Mouse (Mus musculus) stomach, embryonic 15.5 days (tissue): ENCODE measurements at regions not wholly inside any gene's neighbourhood (a gene's known extent, or its start where the extent isn't known, plus 50 kb on each side); places are given as distances from the start of the nearest gene placed in this dataset.

Source experiments
- ATAC-seq: fragments of 200-750 bp; cut with Nextera tagmentation; 2 replicates; pipeline ENCODE4 v1.8.0; 2017; ENCODE audit warnings: low read depth, moderate number of reproducible peaks, moderate TSS enrichment; ENCODE audit not compliant: insufficient read depth, low FRiP score
- H3K27ac ChIP-seq: fragments of 300-500 bp; sonication (generic); 2 replicates; pipeline ENCODE4 v1.5.1; 2015; ENCODE audit warnings: mild to moderate bottlenecking, inconsistent platforms
- H3K27me3 ChIP-seq: fragments of 300-500 bp; sonication (generic); replicated peaks from 2 replicates; pipeline ENCODE4 v1.6.1; 2015; ENCODE audit warnings: inconsistent platforms
- H3K36me3 ChIP-seq: fragments of 300-500 bp; sonication (generic); 2 replicates; pipeline ENCODE4 v1.6.1; 2015; ENCODE audit warnings: inconsistent platforms
- H3K4me1 ChIP-seq: fragments of 300-500 bp; sonication (generic); 2 replicates; pipeline ENCODE4 v1.6.1; 2015; ENCODE audit warnings: inconsistent platforms
- H3K4me2 ChIP-seq: fragments of 300-500 bp; sonication (generic); 2 replicates; pipeline ENCODE4 v1.6.1; 2015; ENCODE audit warnings: mild to moderate bottlenecking, inconsistent platforms
- H3K4me3 ChIP-seq: fragments of 300-500 bp; sonication (generic); replicated peaks from 2 replicates; pipeline ENCODE4 v1.5.1; 2015; ENCODE audit warnings: inconsistent platforms
- H3K9ac ChIP-seq: fragments of 300-500 bp; sonication (generic); 2 replicates; pipeline ENCODE4 v1.6.1; 2015; ENCODE audit warnings: inconsistent platforms
- H3K9me3 ChIP-seq: fragments of 300-500 bp; sonication (generic); 2 replicates; pipeline ENCODE4 v1.6.1; 2016; ENCODE audit warnings: inconsistent platforms
- WGBS: fragments of 180-500 bp; shearing (Covaris S2); methylation state at CpG from one replicate; pipeline ENCODE4 v1.1.7; 2015; 5-methylcytosine and 5-hydroxymethylcytosine counted together

- Histone ChIP-seq H3K27ac (no peak overlapping the region), H3K4me3 (no peak overlapping the region), H3K9ac (no peak overlapping the region), H3K36me3 (no peaks in the 10 kb centered on the region), H3K27me3 (no peaks in the 10 kb centered on the region), H3K9me3 (no peaks in the 10 kb centered on the region), H3K4me2 (no peak overlapping the region), H3K4me1 (no peaks in the 10 kb centered on the region)
- no peak for ATAC-seq
- 90% methylated on average over 1 of the region's 1 CpGs for whole genome bisulfite sequencing
Measured at GRCm38 (mm10) chr7:136285606-136286005, 569.4 kb upstream of the Mki67 start.

DNA sequence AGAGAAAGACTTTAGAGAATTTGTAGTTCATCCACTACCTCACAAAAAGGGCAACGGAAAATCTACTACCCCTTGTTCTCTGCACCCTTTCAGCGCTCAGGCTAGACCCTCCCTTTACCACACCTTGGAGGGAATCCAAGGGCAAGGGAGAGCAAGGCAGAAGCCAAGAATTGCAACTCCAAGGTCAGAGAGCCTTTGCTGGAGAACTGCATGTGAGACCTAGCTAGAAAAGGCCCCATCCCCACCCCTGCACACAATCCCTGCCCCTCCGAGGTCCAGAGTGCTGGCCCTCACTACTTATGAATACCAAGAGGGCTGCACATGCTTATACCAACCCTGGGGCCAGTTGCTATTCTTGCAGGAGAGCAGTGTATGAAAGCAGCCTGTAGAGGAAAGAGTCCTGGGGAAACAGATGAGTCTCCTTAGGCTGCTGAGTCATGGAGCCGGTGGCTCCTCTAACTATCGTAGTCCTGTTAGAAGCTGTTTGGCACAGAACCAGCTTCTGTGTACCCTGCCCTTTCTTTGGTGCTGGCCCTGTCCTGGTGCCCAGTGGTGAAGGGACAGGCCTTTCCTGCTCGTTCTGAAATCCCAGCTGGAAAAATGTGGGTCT, 577.5 kb upstream of the Mki67 start:
- no peaks in the 10 kb centered on the region for H3K27me3 ChIP-seq
- no peak overlapping the region for H3K4me2 ChIP-seq
- no peaks in the 10 kb centered on the region for H3K9me3 ChIP-seq
- no peak for ATAC-seq
- 67% methylated on average over 6 of the region's 6 CpGs for WGBS
- H3K9ac ChIP-seq = no peak overlapping the region
- no peak overlapping the region for H3K27ac ChIP-seq
- H3K36me3 ChIP-seq = no peaks in the 10 kb centered on the region
- no peak overlapping the region for H3K4me3 ChIP-seq
- H3K4me1 ChIP-seq = no peaks in the 10 kb centered on the region

GRCm38 (mm10) chr7:136294445-136294844, 578.3 kb upstream of the Mki67 start:
- ATAC-seq = no peak
- Histone ChIP-seq H3K36me3 (no peaks in the 10 kb centered on the region), H3K9ac (no peak overlapping the region), H3K27ac (no peak overlapping the region), H3K4me1 (no peaks in the 10 kb centered on the region), H3K9me3 (no peaks in the 10 kb centered on the region), H3K4me2 (no peak overlapping the region), H3K27me3 (no peaks in the 10 kb centered on the region), H3K4me3 (no peak overlapping the region)
- WGBS = 52% methylated on average over 4 of the region's 4 CpGs

DNA sequence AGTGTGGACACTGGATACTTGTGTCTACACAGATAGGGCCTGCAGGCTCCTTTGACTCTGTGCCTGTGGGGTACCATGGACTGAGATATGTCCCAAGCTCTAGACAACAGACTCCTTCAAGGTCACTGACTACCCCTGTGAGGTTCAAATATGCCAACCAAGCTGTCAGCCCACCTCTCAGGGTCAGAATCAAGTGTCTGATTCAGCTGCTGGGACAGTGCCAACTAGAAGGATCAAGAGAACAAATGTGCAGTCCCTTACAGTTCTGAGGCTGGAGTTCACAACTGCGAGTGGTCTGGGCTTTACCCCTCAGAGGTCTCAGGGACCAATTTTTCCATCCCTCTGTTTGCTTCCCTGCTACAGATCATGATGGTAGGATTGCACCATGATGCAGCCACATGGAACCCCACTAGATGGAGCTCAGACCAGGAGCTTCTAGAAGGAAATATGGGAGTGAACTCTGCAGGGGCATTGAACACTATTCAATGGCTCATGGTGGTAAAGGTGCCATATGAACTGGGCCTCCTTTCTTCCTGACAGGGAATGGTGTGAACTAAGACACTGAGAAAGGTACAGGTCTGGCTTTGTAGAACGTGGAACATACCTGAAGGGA, 581.8 kb upstream of the Mki67 start:
- H3K9ac ChIP-seq = no peak overlapping the region
- H3K4me2 ChIP-seq = no peak overlapping the region
- H3K36me3 ChIP-seq = no peaks in the 10 kb centered on the region
- 72% methylated on average over 2 of the region's 2 CpGs for WGBS
- no peaks in the 10 kb centered on the region for H3K27me3 ChIP-seq
- H3K27ac ChIP-seq = no peak overlapping the region
- H3K4me1 ChIP-seq = no peaks in the 10 kb centered on the region
- no peak overlapping the region for H3K4me3 ChIP-seq
- no peak for ATAC-seq
- no peaks in the 10 kb centered on the region for H3K9me3 ChIP-seq

GRCm38 (mm10) chr7:136306137-136306536, 588.3 kb upstream of the Mgmt start:
- no peaks in the 10 kb centered on the region for H3K4me1 ChIP-seq
- H3K4me2 ChIP-seq = no peak overlapping the region
- H3K9me3 ChIP-seq = no peaks in the 10 kb centered on the region
- no peak for ATAC-seq
- no peak overlapping the region for H3K4me3 ChIP-seq
- H3K27me3 ChIP-seq = no peaks in the 10 kb centered on the region
- H3K36me3 ChIP-seq = no peaks in the 10 kb centered on the region
- 66% methylated on average over 4 of the region's 4 CpGs for WGBS
- no peak overlapping the region for H3K27ac ChIP-seq
- no peak overlapping the region for H3K9ac ChIP-seq

GRCm38 (mm10) chr7:136308765-136309164, 585.6 kb upstream of the Mgmt start:
- Histone ChIP-seq H3K4me3 (no peak overlapping the region), H3K9me3 (no peaks in the 10 kb centered on the region), H3K9ac (no peak overlapping the region), H3K36me3 (no peaks in the 10 kb centered on the region), H3K4me1 (no peaks in the 10 kb centered on the region), H3K27me3 (no peaks in the 10 kb centered on the region), H3K4me2 (no peak overlapping the region), H3K27ac (no peak overlapping the region)
- ATAC-seq = no peak

DNA sequence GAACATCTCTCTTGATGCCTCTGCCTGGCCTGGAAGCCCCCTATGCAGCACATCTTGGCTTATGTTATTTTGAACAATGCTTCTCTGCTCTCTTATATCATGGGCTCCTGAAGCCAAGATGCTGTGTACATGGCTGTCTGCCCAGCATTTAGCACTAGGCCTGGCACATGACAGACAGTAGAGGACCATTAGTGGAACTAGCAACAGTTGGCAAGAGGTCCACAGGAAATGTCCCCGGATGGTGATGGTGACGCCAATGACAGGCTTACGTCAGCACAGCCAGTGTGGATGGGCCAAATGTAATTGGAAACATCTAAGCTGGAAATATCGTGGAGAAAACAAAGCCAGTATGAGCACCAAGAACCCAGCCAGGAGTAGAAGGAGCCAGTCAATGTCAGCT, 567.1 kb upstream of the Mgmt start:
- Histone ChIP-seq H3K4me2 (no peak overlapping the region), H3K4me1 (no peaks in the 10 kb centered on the region), H3K9me3 (no peaks in the 10 kb centered on the region), H3K9ac (no peak overlapping the region), H3K27me3 (no peaks in the 10 kb centered on the region), H3K4me3 (no peak overlapping the region), H3K36me3 (no peaks in the 10 kb centered on the region), H3K27ac (no peak overlapping the region)
- ATAC-seq = no peak
- WGBS = 85% methylated on average over 4 of the region's 4 CpGs

- Histone ChIP-seq H3K27ac (no peak overlapping the region), H3K9ac (no peak overlapping the region), H3K36me3 (no peaks in the 10 kb centered on the region), H3K4me3 (no peak overlapping the region), H3K9me3 (no peaks in the 10 kb centered on the region), H3K27me3 (no peaks in the 10 kb centered on the region), H3K4me2 (no peak overlapping the region), H3K4me1 (no peaks in the 10 kb centered on the region)
- WGBS = 66% methylated on average over 1 of the region's 1 CpGs
- ATAC-seq = no peak
Measured at GRCm38 (mm10) chr7:136330431-136330830, 564.0 kb upstream of the Mgmt start.

- no peak for ATAC-seq
Measured at GRCm38 (mm10) chr7:136332805-136333204, 561.6 kb upstream of the Mgmt start.

DNA sequence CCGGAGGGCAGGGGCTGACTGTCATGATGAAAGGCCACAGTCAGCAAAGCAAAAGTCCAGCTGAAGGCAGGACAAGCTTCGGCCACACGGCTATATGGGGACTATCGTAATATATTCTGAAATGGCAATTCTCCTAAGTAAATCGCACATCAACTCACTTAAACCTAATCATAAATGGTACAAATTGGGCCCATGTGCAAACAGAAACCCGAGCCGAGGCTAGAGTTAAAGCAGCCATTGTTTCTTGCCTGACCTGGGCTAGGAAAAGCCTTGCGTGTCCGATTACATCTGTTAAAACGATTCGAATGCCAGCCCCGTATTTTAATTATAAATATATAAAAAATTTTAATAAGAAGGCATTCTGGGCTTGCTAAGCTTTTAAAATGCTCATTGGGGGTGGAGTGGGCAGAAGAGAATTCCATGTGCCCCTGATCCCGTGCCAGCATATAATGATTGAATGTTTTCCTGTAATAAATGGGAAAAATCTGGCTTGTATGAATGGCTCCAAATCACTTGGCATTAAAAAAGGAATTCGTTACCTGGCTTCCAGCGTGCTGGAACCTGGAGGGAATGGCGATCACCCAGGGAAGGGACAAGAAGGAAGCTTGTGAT, 552.7 kb upstream of the Mgmt start:
- H3K27ac ChIP-seq = no peak overlapping the region
- no peak for ATAC-seq

More at GRCm38 (mm10) chr7:136332805-136333204, 561.6 kb upstream of the Mgmt start:
- no peaks in the 10 kb centered on the region for H3K4me1 ChIP-seq
- no peak overlapping the region for H3K4me2 ChIP-seq
- no peak overlapping the region for H3K9ac ChIP-seq
- WGBS = 60% methylated on average over 4 of the region's 4 CpGs
- no peak overlapping the region for H3K27ac ChIP-seq
- H3K27me3 ChIP-seq = no peaks in the 10 kb centered on the region
- no peaks in the 10 kb centered on the region for H3K9me3 ChIP-seq
- no peak overlapping the region for H3K4me3 ChIP-seq
- no peaks in the 10 kb centered on the region for H3K36me3 ChIP-seq

GRCm38 (mm10) chr7:136342211-136342799, 552.1 kb upstream of the Mgmt start:
- no peaks in the 10 kb centered on the region for H3K27me3 ChIP-seq
- WGBS = 45% methylated on average over 10 of the region's 10 CpGs
- ATAC-seq = no peak
- H3K4me1 ChIP-seq = peaks cover 12% of the 10 kb centered on the region
- H3K9me3 ChIP-seq = no peaks in the 10 kb centered on the region
- H3K27ac ChIP-seq = peak overlapping the region; percentile 23; the same call in 1 of the 2 replicates
- no peak overlapping the region for H3K4me2 ChIP-seq
- H3K9ac ChIP-seq = no peak overlapping the region
- H3K36me3 ChIP-seq = no peaks in the 10 kb centered on the region
- H3K4me3 ChIP-seq = no peak overlapping the region

More for the DNA sequence above, 552.7 kb upstream of the Mgmt start:
- Histone ChIP-seq H3K4me2 (no peak overlapping the region), H3K9me3 (no peaks in the 10 kb centered on the region), H3K27me3 (no peaks in the 10 kb centered on the region), H3K36me3 (no peaks in the 10 kb centered on the region), H3K4me1 (peaks cover 12% of the 10 kb centered on the region), H3K9ac (no peak overlapping the region), H3K4me3 (no peak overlapping the region)
- WGBS = 68% methylated on average over 16 of the region's 16 CpGs

GRCm38 (mm10) chr7:136342822-136343221, 551.6 kb upstream of the Mgmt start:
- 8% methylated on average over 8 of the region's 8 CpGs for WGBS
- Histone ChIP-seq H3K27me3 (no peaks in the 10 kb centered on the region), H3K4me2 (no peak overlapping the region), H3K4me3 (no peak overlapping the region), H3K9ac (no peak overlapping the region), H3K36me3 (no peaks in the 10 kb centered on the region), H3K4me1 (peaks cover 12% of the 10 kb centered on the region), H3K9me3 (no peaks in the 10 kb centered on the region), H3K27ac (peak overlapping the region; percentile 23; the same call in 1 of the 2 replicates)
- ATAC-seq = peak; percentile 43; the same call in 1 of the 2 replicates
